Mouse (Mus musculus): ENCODE results near the gene Fkbp8.
A peak's percentile ranks its signal among the peaks of the same experiment; 100 is the strongest.

Fkbp8 gene

GRCm38 (mm10) chr8:70560564-70560963, 33.0 kb downstream of the Fkbp8 start:
- no peak for DNase-seq

GRCm38 (mm10) chr8:70561357-70561756, 33.8 kb downstream of the Fkbp8 start:
- no peak for DNase-seq

- DNase-seq: no peak
Measured at GRCm38 (mm10) chr8:70561809-70562535, 34.4 kb downstream of the Fkbp8 start.

GRCm38 (mm10) chr8:70562802-70563201, 35.3 kb downstream of the Fkbp8 start:
- no peak for DNase-seq

- DNase-seq: no peak
Measured at GRCm38 (mm10) chr8:70563763-70564387, 36.4 kb downstream of the Fkbp8 start.

GRCm38 (mm10) chr8:70564696-70565235, 37.2 kb downstream of the Fkbp8 start:
- no peak for DNase-seq

GRCm38 (mm10) chr8:70565561-70565960, 38.0 kb downstream of the Fkbp8 start:
- DNase-seq: peak; percentile 58

GRCm38 (mm10) chr8:70570360-70570759, 42.8 kb downstream of the Fkbp8 start:
- no peak for DNase-seq

GRCm38 (mm10) chr8:70570990-70571389, 43.5 kb downstream of the Fkbp8 start:
- DNase-seq: no peak

- no peak for DNase-seq
Measured at GRCm38 (mm10) chr8:70574302-70574701, 46.8 kb downstream of the Fkbp8 start.

GRCm38 (mm10) chr8:70574915-70575314, 47.4 kb downstream of the Fkbp8 start:
- peak; percentile 80 for DNase-seq

GRCm38 (mm10) chr8:70577207-70577606, 49.7 kb downstream of the Fkbp8 start:
- DNase-seq: no peak

- no peak for DNase-seq
Measured at GRCm38 (mm10) chr8:70583476-70584387, 56.2 kb downstream of the Fkbp8 start.

GRCm38 (mm10) chr8:70584606-70585257, 57.2 kb downstream of the Fkbp8 start:
- no peak for DNase-seq
